Mouse (Mus musculus): ENCODE measurements at regions not wholly inside any gene's neighbourhood (a gene's known extent, or its start where the extent isn't known, plus 50 kb on each side); places are given as distances from the start of the nearest gene placed in this dataset.

DNA sequence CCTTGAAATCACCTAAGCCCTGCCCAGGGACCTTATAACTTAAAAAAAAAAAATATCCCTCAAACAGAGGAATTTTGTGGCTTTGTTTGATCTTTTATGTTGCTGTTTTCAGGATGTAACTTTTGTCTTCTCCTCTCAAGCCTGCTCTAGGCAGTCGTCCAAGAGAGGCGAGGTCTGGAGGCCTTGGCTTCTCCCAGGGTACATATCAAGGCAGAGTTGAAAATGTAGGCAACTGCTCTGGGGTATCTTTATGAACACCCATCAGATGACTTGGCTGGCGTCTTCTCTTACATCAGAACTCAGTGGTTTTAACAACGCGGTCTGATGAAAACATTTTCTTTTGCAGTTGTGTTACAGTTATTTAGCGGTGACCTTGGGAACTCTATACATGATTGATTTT, 250.4 kb downstream of the Kcnrg start:
- Histone ChIP-seq H3K4me1 (no peaks in the 10 kb centered on the region), H3K4me3 (no peak overlapping the region), H3K4me2 (replicated peaks) (no peak overlapping the region), H3K9me3 (no peaks in the 10 kb centered on the region), H3K27ac (replicated peaks) (no peak overlapping the region), H3K27me3 (no peaks in the 10 kb centered on the region), H3K9ac (replicated peaks) (no peak overlapping the region), H3K36me3 (no peaks in the 10 kb centered on the region)
- ATAC-seq (replicated peaks) = no peak
- 89% methylated on average over 6 of the region's 6 CpGs for WGBS

DNA sequence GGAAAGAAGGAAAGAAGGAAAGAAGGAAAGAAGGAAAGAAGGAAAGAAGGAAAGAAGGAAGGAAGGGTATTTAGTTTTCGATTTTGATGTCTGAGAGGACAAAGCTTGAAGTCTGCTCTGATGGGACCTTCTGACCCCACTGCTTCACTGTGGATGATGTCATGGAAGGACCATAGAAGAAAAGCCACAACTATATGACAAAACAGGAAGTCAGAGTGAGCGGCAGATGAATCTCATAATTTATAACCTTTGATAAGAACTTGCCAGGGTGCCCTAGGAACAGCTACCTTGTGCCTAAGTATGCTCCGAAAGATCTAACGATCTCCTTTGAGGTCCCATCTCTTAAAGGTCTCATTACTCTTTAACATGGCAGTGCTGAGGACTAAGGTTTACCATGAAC, 253.4 kb downstream of the Kcnrg start:
- no peak overlapping the region for H3K4me2 ChIP-seq (replicated peaks)
- no peak overlapping the region for H3K9ac ChIP-seq (replicated peaks)
- H3K27ac ChIP-seq (replicated peaks) = no peak overlapping the region
- 96% methylated on average over 4 of the region's 4 CpGs for WGBS
- no peaks in the 10 kb centered on the region for H3K9me3 ChIP-seq
- H3K36me3 ChIP-seq = no peaks in the 10 kb centered on the region
- ATAC-seq (replicated peaks) = no peak
- H3K4me3 ChIP-seq = no peak overlapping the region
- no peaks in the 10 kb centered on the region for H3K4me1 ChIP-seq
- no peaks in the 10 kb centered on the region for H3K27me3 ChIP-seq

DNA sequence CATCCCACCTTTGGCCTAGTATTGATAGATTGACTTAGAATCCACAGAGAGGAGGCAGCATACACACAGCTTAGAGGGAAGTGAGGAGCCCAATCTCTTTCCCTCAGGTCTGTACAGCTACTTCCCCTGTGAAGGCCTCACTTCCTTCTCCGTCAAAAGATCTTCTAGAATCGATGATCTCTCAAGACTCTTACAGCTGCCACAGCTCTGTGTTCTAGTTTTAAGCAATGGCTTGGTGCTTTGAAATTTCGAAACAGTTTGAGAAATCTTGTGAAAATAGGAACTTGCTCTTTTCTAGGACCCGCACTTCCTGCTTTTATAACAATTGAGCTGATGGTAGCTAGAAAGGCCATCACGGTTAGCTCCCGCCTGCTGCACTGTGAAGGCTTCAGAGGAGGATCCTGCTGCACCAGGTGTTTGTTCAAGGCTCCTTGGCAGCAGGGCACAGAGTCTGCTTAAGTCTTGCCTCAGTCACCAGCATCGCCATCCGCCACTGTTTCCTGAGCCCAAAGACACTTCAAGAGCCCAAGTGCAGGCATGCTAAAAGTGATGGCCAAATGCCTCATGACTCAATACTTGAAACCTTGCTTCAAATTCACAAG, 254.2 kb downstream of the Kcnrg start:
- Histone ChIP-seq H3K4me2 (replicated peaks) (no peak overlapping the region), H3K9me3 (no peaks in the 10 kb centered on the region), H3K4me3 (no peak overlapping the region), H3K27ac (replicated peaks) (no peak overlapping the region), H3K27me3 (no peaks in the 10 kb centered on the region), H3K4me1 (no peaks in the 10 kb centered on the region), H3K9ac (replicated peaks) (no peak overlapping the region), H3K36me3 (no peaks in the 10 kb centered on the region)
- no peak for ATAC-seq (replicated peaks)
- 90% methylated on average over 8 of the region's 8 CpGs for WGBS

DNA sequence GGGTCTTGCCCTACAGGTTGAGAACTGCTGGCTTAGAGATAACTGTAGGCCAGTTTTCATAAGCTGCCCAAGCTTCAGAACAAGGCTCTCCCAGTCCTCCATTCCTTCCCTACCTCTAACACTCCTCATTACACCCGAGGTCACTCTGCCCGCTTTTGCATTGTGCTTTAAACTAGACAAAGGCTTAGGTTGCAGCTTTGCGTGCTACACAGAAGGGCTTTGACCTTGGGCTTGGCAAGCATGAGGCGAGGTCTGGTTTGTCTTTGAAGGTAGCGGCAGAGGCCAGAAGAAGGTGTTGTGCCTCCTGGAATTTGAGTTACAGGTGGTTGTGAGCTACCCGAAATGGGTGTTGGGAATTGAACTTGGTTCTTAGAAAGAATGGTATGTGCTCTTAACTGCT, 255.7 kb downstream of the Kcnrg start:
- no peak overlapping the region for H3K4me2 ChIP-seq (replicated peaks)
- no peak overlapping the region for H3K4me3 ChIP-seq
- WGBS = 85% methylated on average over 6 of the region's 6 CpGs
- no peak overlapping the region for H3K9ac ChIP-seq (replicated peaks)
- H3K27me3 ChIP-seq = no peaks in the 10 kb centered on the region
- H3K27ac ChIP-seq (replicated peaks) = no peak overlapping the region
- no peaks in the 10 kb centered on the region for H3K9me3 ChIP-seq
- no peaks in the 10 kb centered on the region for H3K4me1 ChIP-seq
- H3K36me3 ChIP-seq = no peaks in the 10 kb centered on the region
- ATAC-seq (replicated peaks) = no peak

DNA sequence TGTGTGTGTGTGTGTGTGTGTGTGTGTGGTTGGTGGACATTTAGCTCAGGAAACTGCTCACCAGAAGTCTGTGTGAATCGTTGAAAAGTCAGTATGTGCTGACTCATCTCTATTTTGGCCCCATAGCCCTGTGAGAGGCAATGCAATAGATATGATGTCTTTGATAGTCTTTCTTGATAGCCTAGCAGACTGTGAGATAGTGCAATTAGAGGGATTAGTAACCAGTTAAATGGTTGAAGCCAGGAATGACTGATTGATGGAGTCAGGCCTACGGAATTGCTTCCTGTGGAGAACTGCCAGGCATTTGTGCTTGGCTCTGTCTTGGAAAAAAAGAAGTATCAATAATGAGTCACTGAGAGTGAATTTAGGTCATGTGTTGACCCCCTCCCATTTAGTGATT, 256.2 kb downstream of the Kcnrg start:
- no peaks in the 10 kb centered on the region for H3K4me1 ChIP-seq
- H3K36me3 ChIP-seq = no peaks in the 10 kb centered on the region
- H3K9me3 ChIP-seq = no peaks in the 10 kb centered on the region
- H3K27me3 ChIP-seq = no peaks in the 10 kb centered on the region
- no peak overlapping the region for H3K9ac ChIP-seq (replicated peaks)
- no peak overlapping the region for H3K4me2 ChIP-seq (replicated peaks)
- no peak overlapping the region for H3K27ac ChIP-seq (replicated peaks)
- H3K4me3 ChIP-seq = no peak overlapping the region
- no peak for ATAC-seq (replicated peaks)
- 49% methylated on average over 2 of the region's 2 CpGs for WGBS

DNA sequence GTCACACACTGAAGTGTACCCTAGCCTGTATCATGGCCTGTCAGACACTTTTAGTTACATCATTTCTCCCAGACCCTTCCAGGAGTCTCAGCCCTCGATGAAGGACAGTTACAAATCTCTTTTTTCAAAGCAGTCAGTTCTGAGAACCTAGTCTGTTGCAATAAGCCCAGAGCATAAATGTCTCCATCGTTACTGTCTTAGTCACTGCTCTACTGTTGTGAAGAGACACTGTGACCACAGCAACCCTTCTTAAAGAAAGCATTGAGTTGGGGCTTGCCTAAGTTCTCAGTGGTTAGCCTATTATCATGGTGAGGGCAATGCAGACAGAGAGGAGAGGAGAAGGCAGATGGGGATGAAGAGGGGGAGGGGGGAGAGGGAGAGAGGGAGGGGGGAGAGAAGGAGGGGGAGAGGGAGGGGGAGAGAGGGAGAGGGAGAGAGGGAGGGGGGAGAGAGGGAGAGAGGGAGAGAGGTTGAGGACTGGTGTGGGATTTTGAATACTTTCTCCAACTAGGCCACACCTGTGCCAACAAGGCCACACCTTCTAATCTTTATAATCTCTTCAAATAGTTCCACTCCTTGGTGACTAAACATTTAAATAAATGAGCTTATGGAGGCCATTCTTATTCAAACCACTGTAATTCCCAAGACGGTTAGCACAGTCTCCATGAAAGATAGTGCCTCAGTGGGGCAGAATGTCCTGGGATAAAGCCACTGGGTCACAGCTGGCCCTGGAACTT, 259.4 kb downstream of the Kcnrg start:
- no peaks in the 10 kb centered on the region for H3K9me3 ChIP-seq
- H3K27ac ChIP-seq (replicated peaks) = no peak overlapping the region
- no peak for ATAC-seq (replicated peaks)
- no peaks in the 10 kb centered on the region for H3K4me1 ChIP-seq
- no peak overlapping the region for H3K4me3 ChIP-seq
- H3K36me3 ChIP-seq = no peaks in the 10 kb centered on the region
- H3K9ac ChIP-seq (replicated peaks) = no peak overlapping the region
- H3K27me3 ChIP-seq = no peaks in the 10 kb centered on the region
- H3K4me2 ChIP-seq (replicated peaks) = no peak overlapping the region
- WGBS = 57% methylated on average over 3 of the region's 3 CpGs

DNA sequence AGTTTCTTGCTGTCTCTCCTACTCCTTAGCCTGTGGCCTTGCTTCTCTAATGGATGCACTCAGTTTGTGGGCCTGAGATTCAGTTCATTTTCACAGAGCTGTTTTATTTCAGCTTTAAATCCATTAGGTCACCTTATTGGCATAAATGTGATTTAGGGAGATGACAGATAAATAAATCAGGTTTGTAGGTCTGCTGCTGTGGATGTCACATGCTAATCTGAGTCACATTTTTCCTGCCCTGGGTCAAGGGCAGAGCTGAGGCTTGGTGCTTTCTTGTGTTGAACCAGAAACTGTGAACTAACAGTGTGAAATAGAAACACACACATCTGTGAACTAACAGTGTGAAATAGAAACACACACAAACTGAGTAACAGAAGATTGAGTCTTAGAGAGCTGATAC, 266.9 kb downstream of the Kcnrg start:
- Histone ChIP-seq H3K9me3 (no peaks in the 10 kb centered on the region), H3K36me3 (no peaks in the 10 kb centered on the region), H3K4me1 (no peaks in the 10 kb centered on the region), H3K4me2 (replicated peaks) (no peak overlapping the region), H3K27ac (replicated peaks) (no peak overlapping the region), H3K27me3 (no peaks in the 10 kb centered on the region), H3K4me3 (no peak overlapping the region), H3K9ac (replicated peaks) (no peak overlapping the region)
- no peak for ATAC-seq (replicated peaks)

DNA sequence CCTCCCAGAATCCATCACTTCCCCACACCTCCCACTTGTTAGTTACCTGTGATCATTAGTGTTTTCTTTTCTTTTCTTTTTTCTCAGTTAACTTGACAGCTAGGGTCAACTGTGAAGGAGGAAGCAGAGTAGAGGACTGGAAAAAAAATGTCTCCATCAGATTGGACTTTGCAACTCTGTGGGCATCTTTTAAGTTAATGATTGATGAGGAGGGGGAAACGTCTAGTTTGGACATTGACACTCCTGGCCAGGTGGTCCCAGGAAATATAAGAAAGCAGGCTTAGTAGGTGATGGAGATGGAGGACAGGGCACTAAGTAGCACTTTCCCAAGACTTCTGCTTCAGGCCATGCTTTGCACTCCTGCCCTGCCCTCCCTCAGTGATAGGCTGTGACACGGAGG, 272.2 kb downstream of the Kcnrg start:
- Histone ChIP-seq H3K27ac (replicated peaks) (no peak overlapping the region), H3K4me1 (no peaks in the 10 kb centered on the region), H3K9me3 (no peaks in the 10 kb centered on the region), H3K4me2 (replicated peaks) (no peak overlapping the region), H3K27me3 (no peaks in the 10 kb centered on the region), H3K9ac (replicated peaks) (no peak overlapping the region), H3K36me3 (no peaks in the 10 kb centered on the region), H3K4me3 (no peak overlapping the region)
- ATAC-seq (replicated peaks) = no peak
- WGBS = 82% methylated on average over 2 of the region's 2 CpGs

DNA sequence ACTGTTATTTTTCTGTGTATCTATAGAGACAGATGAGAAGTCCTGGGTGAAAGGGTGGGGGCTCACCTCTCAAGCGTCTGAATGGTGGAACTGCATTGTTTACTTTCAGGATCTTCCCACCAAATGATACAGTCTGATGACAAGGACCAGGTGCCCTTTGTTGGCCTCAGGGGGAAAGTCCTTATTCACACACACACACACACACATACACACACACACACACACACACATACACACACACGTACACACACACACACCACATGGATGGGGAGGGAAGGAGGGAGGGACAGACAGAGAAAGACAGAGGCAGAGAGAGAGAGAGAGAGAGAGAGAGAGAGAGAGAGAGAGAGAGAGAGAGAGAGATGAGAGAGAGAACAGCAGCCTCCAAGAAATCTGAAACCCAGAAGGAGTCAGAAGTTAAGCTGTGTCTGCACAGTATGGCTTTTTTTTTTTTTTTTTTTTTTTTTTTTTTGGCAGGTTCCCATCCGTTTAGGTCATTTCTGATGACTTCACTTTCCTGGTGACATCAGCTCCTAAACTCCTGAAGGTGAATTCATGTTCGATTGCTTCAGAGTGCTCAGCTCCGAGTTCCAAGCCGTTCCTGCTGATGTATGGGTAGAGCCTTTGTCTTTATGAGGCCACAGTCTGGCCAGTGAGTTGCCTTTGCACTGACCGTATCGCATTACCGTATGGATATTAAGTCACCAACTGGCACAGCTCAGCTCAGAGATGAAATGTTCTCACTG, 273.4 kb downstream of the Kcnrg start:
- ATAC-seq (replicated peaks) = no peak
- Histone ChIP-seq H3K36me3 (no peaks in the 10 kb centered on the region), H3K9me3 (no peaks in the 10 kb centered on the region), H3K4me1 (no peaks in the 10 kb centered on the region), H3K4me2 (replicated peaks) (no peak overlapping the region), H3K27me3 (no peaks in the 10 kb centered on the region), H3K4me3 (no peak overlapping the region), H3K27ac (replicated peaks) (no peak overlapping the region), H3K9ac (replicated peaks) (no peak overlapping the region)
- 63% methylated on average over 9 of the region's 9 CpGs for WGBS

DNA sequence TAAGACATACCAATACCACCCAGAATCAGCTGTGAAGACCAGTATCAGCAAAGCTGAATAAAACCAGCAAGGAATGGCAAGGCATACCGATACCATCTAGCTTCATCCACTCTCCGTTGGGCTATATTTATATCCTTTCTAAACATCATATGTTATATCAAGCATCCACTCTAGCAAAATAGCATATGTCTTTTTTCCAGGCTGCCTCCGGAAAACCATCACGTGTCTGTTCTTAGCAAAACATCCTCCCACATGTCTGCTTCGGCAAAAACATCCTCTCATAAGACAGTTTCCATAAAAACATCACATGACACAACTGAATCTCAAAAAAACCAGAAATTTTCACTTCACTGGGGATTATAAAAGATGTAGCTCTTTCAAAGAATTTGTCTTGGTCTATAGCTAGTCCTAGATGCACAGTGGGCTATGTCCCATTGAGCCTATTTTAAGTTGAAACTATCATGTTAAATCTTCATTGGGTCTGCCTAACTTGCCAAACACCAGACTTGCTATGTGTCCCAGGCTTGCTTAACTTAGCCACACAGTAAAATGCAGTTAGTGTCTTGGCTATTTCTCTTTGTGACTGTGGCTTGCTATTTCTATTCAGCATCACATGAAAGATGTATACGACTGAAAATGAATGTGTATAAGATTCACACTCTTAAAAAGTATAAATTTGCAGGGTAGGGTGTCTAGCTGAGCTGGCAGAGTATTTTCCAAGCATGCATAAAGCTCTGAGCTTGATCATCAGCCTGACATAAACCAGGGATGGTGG, 278.2 kb downstream of the Kcnrg start:
- WGBS = 81% methylated on average over 6 of the region's 6 CpGs
- Histone ChIP-seq H3K27me3 (no peaks in the 10 kb centered on the region), H3K4me2 (replicated peaks) (no peak overlapping the region), H3K4me3 (no peak overlapping the region), H3K9me3 (no peaks in the 10 kb centered on the region), H3K9ac (replicated peaks) (no peak overlapping the region), H3K36me3 (no peaks in the 10 kb centered on the region), H3K4me1 (no peaks in the 10 kb centered on the region), H3K27ac (replicated peaks) (no peak overlapping the region)
- no peak for ATAC-seq (replicated peaks)

DNA sequence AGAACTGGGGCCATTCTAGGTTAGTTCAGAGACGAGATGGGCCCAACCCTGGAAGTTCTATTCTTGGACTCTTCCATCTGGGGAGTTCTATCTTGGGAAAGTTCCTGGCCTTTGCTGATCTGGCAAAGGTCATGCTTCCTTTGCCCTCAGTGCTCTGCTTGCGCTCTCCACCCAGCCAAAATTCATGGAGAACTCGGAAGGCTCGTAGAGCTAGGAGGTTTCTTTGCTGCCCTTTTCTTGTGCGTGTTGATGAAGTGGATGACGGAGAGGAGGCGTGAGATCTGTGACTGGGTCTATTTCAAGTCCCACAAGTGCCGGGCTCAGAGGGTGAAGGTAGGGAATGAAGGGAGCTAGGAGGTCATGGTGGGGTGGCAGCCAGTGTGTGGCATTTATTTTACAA, 282.4 kb downstream of the Kcnrg start:
- WGBS = 90% methylated on average over 8 of the region's 8 CpGs
- H3K27me3 ChIP-seq = no peaks in the 10 kb centered on the region

DNA sequence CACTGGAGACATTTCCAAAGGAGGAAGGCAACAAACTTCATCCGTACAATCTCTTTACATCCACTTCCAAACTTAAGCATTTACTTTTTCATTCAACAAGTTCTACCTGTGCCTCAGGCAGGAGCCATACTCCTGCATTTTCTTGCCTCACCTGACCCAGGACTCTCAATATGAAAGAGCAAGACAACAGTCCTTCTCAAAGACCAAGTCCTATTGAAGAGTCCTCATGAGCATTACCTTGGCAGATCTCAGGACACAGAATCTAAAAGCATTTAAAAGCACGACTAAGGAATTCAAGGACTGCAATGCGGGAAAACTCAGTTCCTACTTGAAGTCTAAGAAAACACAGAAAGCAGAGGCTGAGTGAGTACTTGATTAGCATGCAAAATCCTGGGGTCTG, 286.5 kb downstream of the Kcnrg start:
- no peaks in the 10 kb centered on the region for H3K9me3 ChIP-seq
- no peak for ATAC-seq (replicated peaks)
- H3K27ac ChIP-seq (replicated peaks) = no peak overlapping the region
- H3K27me3 ChIP-seq = no peaks in the 10 kb centered on the region
- no peak overlapping the region for H3K9ac ChIP-seq (replicated peaks)
- H3K4me1 ChIP-seq = no peaks in the 10 kb centered on the region
- no peak overlapping the region for H3K4me2 ChIP-seq (replicated peaks)
- WGBS = 71% methylated on average over 3 of the region's 3 CpGs
- no peak overlapping the region for H3K4me3 ChIP-seq
- H3K36me3 ChIP-seq = no peaks in the 10 kb centered on the region

More for the DNA sequence above, 282.4 kb downstream of the Kcnrg start:
- H3K9ac ChIP-seq (replicated peaks) = no peak overlapping the region
- H3K9me3 ChIP-seq = no peaks in the 10 kb centered on the region
- no peak overlapping the region for H3K4me3 ChIP-seq
- no peak overlapping the region for H3K27ac ChIP-seq (replicated peaks)
- no peaks in the 10 kb centered on the region for H3K4me1 ChIP-seq
- H3K36me3 ChIP-seq = no peaks in the 10 kb centered on the region
- no peak for ATAC-seq (replicated peaks)
- no peak overlapping the region for H3K4me2 ChIP-seq (replicated peaks)
